Mouse (Mus musculus) limb, embryonic 11.5 days (tissue): ENCODE data around the gene Scarf1. TPM values are rescaled to one million over a fixed set of nuclear protein-coding genes. Genes with fewer than 3 reads are reported as not detected.

Source experiments
- ATAC-seq: fragments of 200-750 bp; cut with Nextera tagmentation; 2 replicates; pipeline ENCODE4 v1.8.0; 2017; ENCODE audit warnings: low read depth; ENCODE audit not compliant: insufficient number of reproducible peaks, low FRiP score, low TSS enrichment
- DNase-seq: peaks from one replicate; pipeline ENCODE4 v3.0.0-alpha.2; 2015; ENCODE audit warnings: low spot score
- H3K27ac ChIP-seq: fragments of 300-500 bp; sonication (generic); replicated peaks from 2 replicates; pipeline ENCODE4 v1.5.1; 2014; ENCODE audit warnings: low read depth, mild to moderate bottlenecking, low read length
- H3K27me3 ChIP-seq: fragments of 300-500 bp; sonication (generic); 2 replicates; pipeline ENCODE4 v1.6.1; 2014; ENCODE audit warnings: mild to moderate bottlenecking, low read length, mixed read lengths; ENCODE audit not compliant: control insufficient read depth, insufficient read depth
- H3K36me3 ChIP-seq: fragments of 300-500 bp; sonication (generic); 2 replicates; pipeline ENCODE4 v1.6.1; 2014; ENCODE audit warnings: mild to moderate bottlenecking, low read length, moderate library complexity, mixed read lengths; ENCODE audit not compliant: control insufficient read depth, insufficient read depth
- H3K4me1 ChIP-seq: fragments of 300-500 bp; sonication (generic); 2 replicates; pipeline ENCODE4 v1.6.1; 2014; ENCODE audit warnings: low read length, mixed read lengths; ENCODE audit not compliant: control insufficient read depth, insufficient read depth
- H3K4me2 ChIP-seq: fragments of 300-500 bp; sonication (generic); 2 replicates; pipeline ENCODE4 v1.6.1; 2014; ENCODE audit warnings: low read depth, mild to moderate bottlenecking, moderate library complexity; ENCODE audit not compliant: severe bottlenecking
- H3K4me3 ChIP-seq: fragments of 300-500 bp; sonication (generic); 2 replicates; pipeline ENCODE4 v1.5.1; 2014; ENCODE audit warnings: low read depth, low read length
- H3K9ac ChIP-seq: fragments of 300-500 bp; sonication (generic); 2 replicates; pipeline ENCODE4 v1.6.1; 2014; ENCODE audit warnings: mild to moderate bottlenecking, low read length
- H3K9me3 ChIP-seq: fragments of 300-500 bp; sonication (generic); 2 replicates; pipeline ENCODE4 v1.6.1; 2016; ENCODE audit warnings: low read length; ENCODE audit not compliant: control insufficient read depth
- WGBS: fragments of 180-500 bp; shearing (Covaris S2); extraction: QIAGEN DNeasy Blood & Tissue Kit; methylation state at CpG from one replicate; pipeline ENCODE4 v1.1.7; 2014; 5-methylcytosine and 5-hydroxymethylcytosine counted together
- polyA plus RNA-seq: library from polyadenylated mRNA; unstranded; fragments of >200 nt; fragmentation: Nextera tagmentation; extraction: Ambion mirVana; gene quantifications from 2 replicates; pipeline ENCODE4 v1.2.1, GENCODE M21; 2014

Scarf1 gene
- polyA plus RNA-seq, 1 experiment from 2014 or later, result 4.5 TPM

- DNase-seq, result no peak
- H3K36me3 ChIP-seq, result no peaks in the 10 kb centered on the region
- no peak overlapping the region for H3K9ac ChIP-seq
- no peaks in the 10 kb centered on the region for H3K27me3 ChIP-seq
- H3K9me3 ChIP-seq, result no peaks in the 10 kb centered on the region
- no peak overlapping the region for H3K4me2 ChIP-seq
- ATAC-seq, result no peak
- 90% methylated on average over 4 of the region's 4 CpGs for WGBS
- H3K4me3 ChIP-seq, result no peak overlapping the region
- no peaks in the 10 kb centered on the region for H3K4me1 ChIP-seq
- no peak overlapping the region for H3K27ac ChIP-seq
These were observed 8.3 kb downstream of the Scarf1 start for GRCm38 (mm10) chr11:75521609-75522008.

GRCm38 (mm10) chr11:75522793-75523192 lies 9.5 kb downstream of the Scarf1 start:
- Histone ChIP-seq H3K4me3 (no peak overlapping the region), H3K27me3 (no peaks in the 10 kb centered on the region), H3K9me3 (no peaks in the 10 kb centered on the region), H3K4me1 (no peaks in the 10 kb centered on the region), H3K36me3 (no peaks in the 10 kb centered on the region), H3K9ac (no peak overlapping the region), H3K27ac (no peak overlapping the region), H3K4me2 (no peak overlapping the region)
- DNase-seq, result no peak
- 86% methylated on average over 2 of the region's 2 CpGs for WGBS
- ATAC-seq, result no peak

- no peaks in the 10 kb centered on the region for H3K27me3 ChIP-seq
- no peak overlapping the region for H3K4me3 ChIP-seq
- no peaks in the 10 kb centered on the region for H3K36me3 ChIP-seq
- H3K4me1 ChIP-seq, result no peaks in the 10 kb centered on the region
- H3K4me2 ChIP-seq, result no peak overlapping the region
- 85% methylated on average over 15 of the region's 15 CpGs for whole genome bisulfite sequencing
- no peak overlapping the region for H3K27ac ChIP-seq
- no peaks in the 10 kb centered on the region for H3K9me3 ChIP-seq
- no peak for DNase-seq
- 0 out of 2 replicates have a peak overlapping the region, but pooled peaks have one; percentile 13 for H3K9ac ChIP-seq
- no peak for ATAC-seq
These were observed 12.3 kb downstream of the Scarf1 start for GRCm38 (mm10) chr11:75525531-75526125.

- Histone ChIP-seq H3K4me2 (no peak overlapping the region), H3K4me1 (peaks cover under 1% of the 10 kb centered on the region; the same call in 1 of the 2 replicates), H3K9ac (no peak overlapping the region), H3K27ac (no peak overlapping the region), H3K9me3 (no peaks in the 10 kb centered on the region), H3K4me3 (no peak overlapping the region), H3K27me3 (no peaks in the 10 kb centered on the region), H3K36me3 (no peaks in the 10 kb centered on the region)
- no peak for ATAC-seq
- whole genome bisulfite sequencing, result 90% methylated on average over 6 of the region's 6 CpGs
- DNase-seq, result no peak
These were observed 13.6 kb downstream of the Scarf1 start for GRCm38 (mm10) chr11:75526943-75527342.

- WGBS, result 60% methylated on average over 4 of the region's 4 CpGs
- H3K27ac ChIP-seq, result no peak overlapping the region
- peaks cover 7% of the 10 kb centered on the region for H3K4me1 ChIP-seq
- H3K4me3 ChIP-seq, result no peak overlapping the region
- no peaks in the 10 kb centered on the region for H3K9me3 ChIP-seq
- H3K9ac ChIP-seq, result no peak overlapping the region
- no peaks in the 10 kb centered on the region for H3K36me3 ChIP-seq
- DNase-seq (no peak), ATAC-seq (no peak)
- no peaks in the 10 kb centered on the region for H3K27me3 ChIP-seq
- H3K4me2 ChIP-seq, result no peak overlapping the region
These were observed 16.4 kb downstream of the Scarf1 start for GRCm38 (mm10) chr11:75529771-75530170.

- ATAC-seq (no peak), DNase-seq (peak; percentile 100)
- peak overlapping the region; percentile 83; the same call in 1 of the 2 replicates for H3K9ac ChIP-seq
- no peak overlapping the region for H3K27ac ChIP-seq
- H3K27me3 ChIP-seq, result no peaks in the 10 kb centered on the region
- peak overlapping the region; percentile 66 for H3K4me3 ChIP-seq
- peaks cover 7% of the 10 kb centered on the region for H3K4me1 ChIP-seq
- WGBS, result 2% methylated on average over 10 of the region's 10 CpGs
- H3K36me3 ChIP-seq, result no peaks in the 10 kb centered on the region
- peak overlapping the region; percentile 100 for H3K4me2 ChIP-seq
- H3K9me3 ChIP-seq, result no peaks in the 10 kb centered on the region
These were observed 17.0 kb downstream of the Scarf1 start for GRCm38 (mm10) chr11:75530325-75530724.

GRCm38 (mm10) chr11:75530845-75531373 lies 17.6 kb downstream of the Scarf1 start:
- no peaks in the 10 kb centered on the region for H3K9me3 ChIP-seq
- H3K27me3 ChIP-seq, result no peaks in the 10 kb centered on the region
- H3K36me3 ChIP-seq, result no peaks in the 10 kb centered on the region
- peak overlapping the region; percentile 66 for H3K4me3 ChIP-seq
- peaks cover 7% of the 10 kb centered on the region for H3K4me1 ChIP-seq
- peak overlapping the region; percentile 100 for H3K4me2 ChIP-seq
- 0% methylated on average over 31 of the region's 31 CpGs for WGBS
- H3K27ac ChIP-seq, result peak overlapping the region; percentile 74
- H3K9ac ChIP-seq, result peak overlapping the region; percentile 83
- peak; percentile 17; the same call in 1 of the 2 replicates for ATAC-seq
- peak; percentile 71 for DNase-seq

- peak within 1 kb of the TSS; percentile 74 for H3K27ac ChIP-seq
- DNase-seq (peak; percentile 98), ATAC-seq (peak; percentile 91)
- no peaks in the 10 kb centered on the region for H3K9me3 ChIP-seq
- no peaks in the 10 kb centered on the region for H3K36me3 ChIP-seq
- no peaks in the 10 kb centered on the region for H3K27me3 ChIP-seq
- under 1% methylated on average over 62 of the region's 62 CpGs for WGBS
- peaks cover 7% of the 10 kb centered on the region for H3K4me1 ChIP-seq
- H3K4me3 ChIP-seq, result peak within 1 kb of the TSS; percentile 66
- peak within 1 kb of the TSS; percentile 100 for H3K4me2 ChIP-seq
- peak within 1 kb of the TSS; percentile 83 for H3K9ac ChIP-seq
These were observed 18.3 kb downstream of the Scarf1 start, which contains the start of gene Slc43a2 for GRCm38 (mm10) chr11:75531469-75532242. Gene Slc43a2, plus strand, starts transcription at chr11:75531694.
